Mouse (Mus musculus): ENCODE results near the gene Syt8. TPM values are rescaled to one million over a fixed set of nuclear protein-coding genes. Genes with fewer than 3 reads are reported as not detected.

The Syt8 gene
- polyA plus RNA-seq, 1 experiment from 2014 or later, result 11.5 TPM

- ChIA-PET CTCF (interaction anchor here (0.5 kb wide), 1 partner anchor 88 kb away, joined by 3 read pairs; no protein-coding TSS in a partner anchor), POLR2A (interaction anchor here (0.8 kb wide), 1 partner anchor 26 kb away, joined by 5 read pairs; no protein-coding TSS in a partner anchor)
- H3K27me3 ChIP-seq, result no peaks in the 10 kb centered on the region
- ATAC-seq (no peak), DNase-seq (ENCODE audit: low read depth, low spot score) (no peak)
- TF ChIP-seq CTCF (IDR thresholded peaks at IDR 0.05), result no peak
- in situ Hi-C loops (cut with MboI; ENCODE audit: low pct_unique_long_range_greater_than_20kb), result no loop called here
These were observed 20.6 kb downstream of the Syt8 start for GRCm38 (mm10) chr7:142455251-142455650.

DNA sequence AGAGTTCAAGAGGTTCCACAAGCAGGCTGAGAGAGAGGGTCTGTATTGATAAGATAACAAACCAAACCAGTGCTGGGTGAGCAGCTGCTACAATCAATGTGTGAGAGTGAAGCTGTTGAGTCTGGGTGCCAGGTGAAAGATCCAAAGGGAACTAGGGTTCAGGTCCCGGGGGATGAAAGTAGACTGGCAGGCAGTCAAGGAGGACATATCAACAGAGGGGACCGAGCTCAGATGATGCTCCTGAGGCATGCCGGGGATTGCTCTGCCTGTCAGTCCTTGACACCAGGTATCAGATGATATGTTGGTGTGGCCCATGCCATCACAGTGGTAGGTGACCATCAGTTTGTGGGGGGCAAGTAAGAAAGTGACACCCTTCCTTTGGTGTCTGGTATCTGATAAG is 22.2 kb downstream of the Syt8 start:
- DNase-seq (ENCODE audit: low read depth, low spot score) (no peak), ATAC-seq (no peak)
- in situ Hi-C loops (cut with MboI; ENCODE audit: low pct_unique_long_range_greater_than_20kb), result no loop called here
- POLR2A ChIA-PET, result interaction anchor here (0.6 to 1.0 kb wide), 3 partner anchors 12 to 53 kb away, joined by 3 read pairs; no protein-coding TSS in a partner anchor
- no peaks in the 10 kb centered on the region for H3K27me3 ChIP-seq
- TF ChIP-seq CTCF (IDR thresholded peaks at IDR 0.05), result no peak
- CTCF ChIA-PET, result interaction anchor here (1.1 to 2.1 kb wide), 3 partner anchors 14 to 21 kb away, joined by 3 to 6 read pairs (median 3); no protein-coding TSS in a partner anchor

- no peak for TF ChIP-seq CTCF (IDR thresholded peaks at IDR 0.05)
- ATAC-seq, result no peak
- DNase-seq (ENCODE audit: low read depth, low spot score), result no peak
These were observed 22.7 kb downstream of the Syt8 start for GRCm38 (mm10) chr7:142457227-142457811.

GRCm38 (mm10) chr7:142458026-142458425 is 23.4 kb downstream of the Syt8 start:
- ATAC-seq (no peak), DNase-seq (ENCODE audit: low read depth, low spot score) (no peak)
- POLR2A ChIA-PET, result interaction anchor here (0.9 to 1.0 kb wide), 2 partner anchors 11 to 25 kb away, joined by 3 to 6 read pairs; no protein-coding TSS in a partner anchor
- H3K27me3 ChIP-seq, result no peaks in the 10 kb centered on the region
- TF ChIP-seq CTCF (IDR thresholded peaks at IDR 0.05), result no peak
- CTCF ChIA-PET, result interaction anchor here (0.7 to 2.1 kb wide), 2 partner anchors 22 to 122 kb away, joined by 3 to 6 read pairs; no protein-coding TSS in a partner anchor
- in situ Hi-C loops (cut with MboI; ENCODE audit: low pct_unique_long_range_greater_than_20kb), result no loop called here

More at GRCm38 (mm10) chr7:142457227-142457811, 22.7 kb downstream of the Syt8 start:
- H3K27me3 ChIP-seq, result no peaks in the 10 kb centered on the region
- in situ Hi-C loops (cut with MboI; ENCODE audit: low pct_unique_long_range_greater_than_20kb), result no loop called here
- CTCF ChIA-PET, result interaction anchor here (0.7 to 2.1 kb wide), 4 partner anchors 13 to 123 kb away, joined by 3 to 6 read pairs (median 3); no protein-coding TSS in a partner anchor
- POLR2A ChIA-PET, result interaction anchor here (0.6 to 1.0 kb wide), 4 partner anchors 12 to 103 kb away, joined by 3 to 6 read pairs (median 4); no protein-coding TSS in a partner anchor

DNA sequence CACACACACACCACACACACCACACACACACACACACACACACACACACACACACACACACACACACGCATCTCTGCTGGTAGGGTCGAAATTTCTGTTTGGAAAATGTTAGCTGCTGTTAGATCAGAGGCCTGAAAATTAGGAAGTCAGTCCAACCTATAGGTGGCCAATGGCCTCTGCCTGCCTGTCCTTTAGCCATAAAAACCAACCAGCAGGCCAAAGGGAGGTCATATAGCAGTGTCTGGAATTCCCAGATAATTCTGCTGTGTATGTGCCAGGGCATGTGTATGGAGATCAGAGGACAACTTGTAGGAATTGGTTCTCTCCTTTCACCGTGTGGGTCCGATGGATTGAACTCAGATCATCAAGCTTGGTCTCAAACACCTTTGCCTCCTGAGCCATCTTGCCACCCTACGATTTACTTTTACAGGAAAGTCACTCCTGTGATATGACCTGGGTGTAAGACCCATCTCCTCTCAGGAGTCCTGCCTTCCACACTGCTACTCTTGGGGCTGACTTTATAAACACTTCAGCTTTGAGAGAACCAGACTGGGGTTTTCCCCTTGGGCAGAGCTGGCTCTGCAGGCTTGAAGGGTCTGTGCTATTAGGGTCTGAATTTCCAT is 24.1 kb downstream of the Syt8 start:
- in situ Hi-C loops (cut with MboI; ENCODE audit: low pct_unique_long_range_greater_than_20kb), result no loop called here
- POLR2A ChIA-PET, result interaction anchor here (0.6 kb wide), 2 partner anchors 43 to 92 kb away, joined by 3 read pairs; no protein-coding TSS in a partner anchor
- DNase-seq (ENCODE audit: low read depth, low spot score) (no peak), ATAC-seq (no peak)
- no peaks in the 10 kb centered on the region for H3K27me3 ChIP-seq
- CTCF ChIA-PET, result no interaction called here
- no peak for TF ChIP-seq CTCF (IDR thresholded peaks at IDR 0.05)

DNA sequence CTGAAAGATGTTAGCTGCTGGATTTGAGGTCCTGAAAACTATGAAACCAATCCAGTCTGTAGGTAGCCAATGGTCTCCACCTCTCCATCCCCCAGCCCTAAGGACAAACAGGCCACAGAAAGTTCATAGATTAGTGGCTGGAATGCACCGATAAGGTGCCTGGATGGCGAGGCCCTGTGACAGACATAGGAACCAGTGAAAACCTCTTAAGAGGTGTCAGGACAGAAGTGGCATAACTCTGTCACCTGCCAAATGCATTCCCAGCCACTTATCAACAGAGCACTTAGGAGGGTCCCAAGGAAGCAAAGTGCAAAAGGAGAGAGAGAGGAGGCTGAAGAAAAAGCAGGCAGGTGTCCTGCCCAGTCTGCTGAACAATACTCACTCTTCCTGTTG is 24.6 kb downstream of the Syt8 start:
- ATAC-seq (no peak), DNase-seq (ENCODE audit: low read depth, low spot score) (no peak)
- POLR2A ChIA-PET, result interaction anchor here (0.8 kb wide), 1 partner anchor 62 kb away, joined by 3 read pairs; no protein-coding TSS in a partner anchor
- in situ Hi-C loops (cut with MboI; ENCODE audit: low pct_unique_long_range_greater_than_20kb), result no loop called here
- CTCF ChIA-PET, result no interaction called here
- TF ChIP-seq CTCF (IDR thresholded peaks at IDR 0.05), result no peak
- H3K27me3 ChIP-seq, result no peaks in the 10 kb centered on the region

DNA sequence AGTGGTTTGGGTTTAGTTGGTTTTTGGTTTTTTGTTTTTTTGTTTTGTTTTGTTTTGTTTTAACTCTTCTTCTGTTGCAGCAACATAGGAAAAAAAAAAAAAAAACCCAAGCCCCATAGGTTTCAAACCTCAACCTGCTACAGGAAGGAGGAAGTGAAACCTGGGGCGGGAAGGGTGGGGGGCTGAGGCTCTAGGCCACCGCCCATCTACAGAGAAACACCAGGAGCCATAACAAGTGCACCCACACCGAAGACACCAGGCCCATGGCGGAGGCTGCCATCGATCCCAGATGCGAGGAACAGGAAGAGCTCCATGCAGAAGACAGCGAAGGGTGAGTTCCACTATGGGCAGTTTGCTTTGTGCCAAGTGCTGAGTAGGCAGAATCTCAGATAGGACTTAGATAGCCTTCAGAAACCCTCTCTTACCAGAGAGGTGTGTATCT is 26.0 kb downstream of the Syt8 start, which contains the start of gene Lsp1:
Lsp1 (plus strand) TSS at position 174 of the 442 bp plus-strand sequence.
- no peak for TF ChIP-seq CTCF (IDR thresholded peaks at IDR 0.05)
- CTCF ChIA-PET, result interaction anchor here (0.6 to 1.9 kb wide), 3 partner anchors 9 to 27 kb away, joined by 3 to 4 read pairs (median 3); no protein-coding TSS in a partner anchor
- POLR2A ChIA-PET, result no interaction called here
- DNase-seq (ENCODE audit: low read depth, low spot score) (no peak), ATAC-seq (no peak)
- in situ Hi-C loops (cut with MboI; ENCODE audit: low pct_unique_long_range_greater_than_20kb), result no loop called here
- H3K27me3 ChIP-seq, result no peaks in the 10 kb centered on the region

DNA sequence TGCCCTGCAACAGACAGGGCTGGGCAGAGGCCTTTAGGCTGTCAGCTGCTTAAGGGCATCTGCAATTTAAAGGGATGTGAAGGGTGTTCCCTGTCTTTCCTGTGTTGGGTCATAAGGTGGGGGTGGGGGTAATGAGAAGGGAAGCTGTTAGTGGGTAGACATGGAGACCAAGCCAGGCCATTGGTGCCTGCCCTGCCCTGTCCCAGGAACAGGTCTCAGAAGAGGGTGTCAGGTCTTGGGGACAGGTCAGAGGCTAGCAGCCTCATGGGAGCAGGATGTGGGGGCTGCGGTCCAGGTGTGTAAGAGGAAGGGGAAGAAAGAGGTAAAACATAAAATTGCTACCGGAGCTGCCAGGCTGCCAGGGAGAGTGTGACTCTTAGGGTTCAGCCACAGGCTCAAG is 26.8 kb downstream of the Syt8 start:
- no peak for ATAC-seq
- ChIA-PET CTCF (interaction anchor here (0.7 to 1.9 kb wide), 3 partner anchors 9 to 27 kb away, joined by 3 to 4 read pairs (median 3); no protein-coding TSS in a partner anchor), POLR2A (no interaction called here)
- no peak for DNase-seq (ENCODE audit: low read depth, low spot score)
- in situ Hi-C loops (cut with MboI; ENCODE audit: low pct_unique_long_range_greater_than_20kb), result no loop called here
- H3K27me3 ChIP-seq, result no peaks in the 10 kb centered on the region
- no peak for TF ChIP-seq CTCF (IDR thresholded peaks at IDR 0.05)

DNA sequence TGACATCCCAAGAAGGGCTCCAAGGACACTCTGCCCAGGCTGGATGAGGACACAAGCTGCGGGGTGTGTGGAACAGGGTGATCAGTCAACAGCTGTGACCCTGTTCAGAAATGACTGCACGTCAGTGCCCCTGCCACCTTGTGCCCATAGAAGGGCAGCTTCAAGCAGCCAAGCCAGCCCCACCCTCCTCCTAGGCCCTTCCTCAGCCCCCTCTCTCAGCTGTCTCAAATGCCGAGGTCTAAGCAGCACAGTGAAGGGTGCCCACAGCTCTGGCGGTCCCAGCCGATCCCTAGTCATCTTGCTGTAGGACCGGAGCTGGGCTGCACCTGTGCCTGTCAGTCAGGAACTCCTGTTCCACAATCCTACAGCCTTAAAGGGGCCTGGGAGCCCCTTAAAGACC is 27.5 kb downstream of the Syt8 start:
- POLR2A ChIA-PET, result no interaction called here
- ATAC-seq (no peak), DNase-seq (ENCODE audit: low read depth, low spot score) (no peak)
- no peaks in the 10 kb centered on the region for H3K27me3 ChIP-seq
- in situ Hi-C loops (cut with MboI; ENCODE audit: low pct_unique_long_range_greater_than_20kb), result no loop called here
- CTCF ChIA-PET, result interaction anchor here (1.4 kb wide), 1 partner anchor 24 kb away, joined by 3 read pairs; no protein-coding TSS in a partner anchor
- TF ChIP-seq CTCF (IDR thresholded peaks at IDR 0.05), result no peak

GRCm38 (mm10) chr7:142462594-142463078 is 28.0 kb downstream of the Syt8 start:
- H3K27me3 ChIP-seq, result no peaks in the 10 kb centered on the region
- in situ Hi-C loops (cut with MboI; ENCODE audit: low pct_unique_long_range_greater_than_20kb), result no loop called here
- ATAC-seq (peak; percentile 42), DNase-seq (ENCODE audit: low read depth, low spot score) (no peak)
- CTCF ChIA-PET, result interaction anchor here (1.4 kb wide), 1 partner anchor 24 kb away, joined by 3 read pairs; no protein-coding TSS in a partner anchor
- POLR2A ChIA-PET, result no interaction called here
- TF ChIP-seq CTCF (IDR thresholded peaks at IDR 0.05), result no peak

Measured in Patski (cell line).